Mouse (Mus musculus) thymus, adult 2 months (tissue): ENCODE results near the gene Dennd2a.

Source experiments
- CTCF ChIP-seq: fragments of 200-500 bp; IDR thresholded peaks from 2 replicates; pipeline ENCODE4 v1.5.1; 2012; ENCODE audit warnings: mild to moderate bottlenecking, control low read depth, low read length, moderate library complexity, borderline replicate concordance; ENCODE audit not compliant: control insufficient read depth, poor library complexity, insufficient read depth; ENCODE audit errors: extremely low read depth
- POLR2A ChIP-seq: fragments of 200-500 bp; IDR thresholded peaks from 2 replicates; pipeline ENCODE4 v1.6.1; 2012; ENCODE audit warnings: mild to moderate bottlenecking, low read length, control low read depth, moderate library complexity; ENCODE audit not compliant: control insufficient read depth, poor library complexity, insufficient read depth; ENCODE audit errors: extremely low read depth

- no peak for TF ChIP-seq CTCF
- TF ChIP-seq POLR2A: no peak
These were observed 134.5 kb downstream of the Dennd2a start for GRCm38 (mm10) chr6:39423130-39423551.
